Comparison of ENCODE assay signal across 14 mouse cellular contexts in the genomic region with DNA sequence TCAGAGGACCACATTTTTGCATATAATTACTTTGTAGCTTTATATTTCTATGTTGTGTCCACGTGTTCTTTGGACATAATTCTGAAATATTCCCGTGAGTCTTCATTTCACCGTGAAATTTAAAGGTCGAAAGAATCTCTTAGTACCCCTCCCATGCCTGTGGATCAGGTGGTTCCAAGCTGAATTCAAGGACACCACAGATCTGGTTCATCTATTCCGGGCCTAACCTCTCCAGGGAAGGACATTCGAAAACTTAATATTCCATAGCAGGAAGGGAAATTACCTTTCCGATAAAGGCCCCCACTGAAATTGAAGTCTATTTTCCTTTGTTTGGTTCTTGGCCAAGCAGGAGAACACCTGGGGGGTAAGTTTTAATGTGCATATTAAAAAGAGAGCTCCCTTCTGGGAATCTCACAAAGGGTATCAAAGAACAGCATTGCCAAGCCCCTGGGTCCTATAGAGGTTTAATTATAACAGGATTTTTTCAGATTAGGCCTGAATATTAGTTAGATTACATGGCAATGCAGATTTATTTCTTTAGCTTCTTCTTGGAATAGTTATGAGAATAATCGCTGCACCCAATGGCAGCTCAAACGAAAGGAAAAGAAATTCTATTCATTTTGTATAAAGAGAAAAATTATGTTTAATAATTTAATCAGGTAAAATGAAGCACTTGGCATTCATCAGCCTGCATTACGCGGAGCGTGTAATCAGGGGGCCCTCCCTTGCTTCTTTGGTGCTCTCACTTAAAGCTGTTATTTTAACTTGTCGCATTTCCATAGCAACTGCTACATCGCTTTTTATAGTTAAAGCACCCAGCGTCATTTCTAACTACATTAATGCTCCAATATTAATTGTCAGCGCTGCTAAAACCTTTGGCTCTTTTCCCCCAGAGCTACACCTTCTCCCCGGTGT. TPM values are rescaled to one million over a fixed set of nuclear protein-coding genes. Genes with fewer than 3 reads are reported as not detected.
DNase-seq lines count a peak whose midpoint lies in the region; ATAC-seq and TF ChIP-seq lines count a peak whose summit lies in the region.
"Had no signal": no experiment of that assay in that cellular context is flagged by ENCODE, and none has a peak within 500 bp of the region (broad histone marks: within the 10 kb centered on the region; RNA-seq: fewer than 3 reads in every experiment).

No protein-coding gene starts in this region.

- intact Hi-C loops in left cerebral cortex, adult 2 months (cut with DNase I): no loop called here

- WGBS in forebrain, embryonic 11.5 days: 63% methylated on average over 17 of the region's 17 CpGs
- 53% methylated on average over 17 of the region's 17 CpGs for WGBS in neural tube, embryonic 14.5 days

- no peak for TF ChIP-seq CTCF in layer of hippocampus, adult 2 months (conservative IDR thresholded peaks at IDR 0.05)
- no peak for TF ChIP-seq CTCF in left cerebral cortex, adult 2 months (IDR thresholded peaks at IDR 0.05)

- peak overlapping the region; percentile 73 for H3K27ac ChIP-seq in layer of hippocampus, adult 2 months
- no peak overlapping the region for H3K27ac ChIP-seq in forebrain, embryonic 11.5 days (ENCODE audit: low read depth, low read length)
- H3K27ac ChIP-seq in left cerebral cortex, adult 2 months: peak overlapping the region; percentile 62
- peak overlapping the region; percentile 52; the same call in 1 of the 2 replicates for H3K27ac ChIP-seq in neural tube, embryonic 14.5 days (ENCODE audit: low read depth, low read length)
- H3K27ac ChIP-seq: limb, embryonic 12.5 days had no signal

- H3K4me1 ChIP-seq in forebrain, embryonic 11.5 days (replicated peaks; ENCODE audit: control insufficient read depth, insufficient read depth, low read length): no peaks in the 10 kb centered on the region
- no peaks in the 10 kb centered on the region; the same call in 1 of the 2 replicates for H3K4me1 ChIP-seq in neural tube, embryonic 14.5 days (ENCODE audit: control insufficient read depth, insufficient read depth, low read length)
- H3K4me1 ChIP-seq: limb, embryonic 12.5 days had no signal

- no peaks in the 10 kb centered on the region for H3K27me3 ChIP-seq in forebrain, embryonic 11.5 days (ENCODE audit: control insufficient read depth, insufficient read depth, low read length)
- no peaks in the 10 kb centered on the region for H3K27me3 ChIP-seq in neural tube, embryonic 14.5 days (ENCODE audit: control insufficient read depth, insufficient read depth, low read length)
- H3K27me3 ChIP-seq: limb, embryonic 12.5 days had no signal

- peak in 1 of 2 experiments; percentile 27 for DNase-seq in layer of hippocampus, adult 2 months (ENCODE audit: low spot score in 2 of 2)
- no peak for DNase-seq in layer of hippocampus, adult 9-11 months
- no peak for DNase-seq in forebrain, embryonic 11.5 days (ENCODE audit: low spot score)
- DNase-seq in left cerebral cortex, adult 2 months (ENCODE audit: extremely low spot score in 1 of 2, low spot score in 2 of 2): peak in 1 of 2 experiments; percentile 31
- no peak for DNase-seq in spleen, postnatal 14 days (ENCODE audit: low spot score in 2 of 2)
- no peak for DNase-seq in lung, postnatal 4 days
- no peak for DNase-seq in retina, postnatal 1 day
- DNase-seq: adrenal gland, adult 2 months; cerebellum, adult 11 months; kidney, postnatal 25 days; lung, embryonic 14.5 days had no signal

- peak; percentile 59 for ATAC-seq in forebrain, embryonic 11.5 days (replicated peaks; ENCODE audit: low FRiP score)
- peak; percentile 64 for ATAC-seq in neural tube, embryonic 14.5 days (ENCODE audit: low read depth)

- no peaks in the 10 kb centered on the region for H3K9me3 ChIP-seq in forebrain, embryonic 11.5 days (ENCODE audit: control insufficient read depth, low read length)
- H3K9me3 ChIP-seq in neural tube, embryonic 14.5 days (ENCODE audit: control insufficient read depth, low read length): no peaks in the 10 kb centered on the region
- H3K9me3 ChIP-seq: limb, embryonic 12.5 days had no signal

- H3K4me2 ChIP-seq in forebrain, embryonic 11.5 days (ENCODE audit: low read depth, low read length, severe bottlenecking): no peak overlapping the region
- H3K4me2 ChIP-seq in neural tube, embryonic 14.5 days (ENCODE audit: low read depth, low read length): no peak overlapping the region
- H3K4me2 ChIP-seq: limb, embryonic 12.5 days; lung, embryonic 14.5 days had no signal

- H3K4me3 ChIP-seq in layer of hippocampus, adult 2 months: peak overlapping the region; percentile 20; the same call in 1 of the 2 replicates
- no peak overlapping the region for H3K4me3 ChIP-seq in forebrain, embryonic 11.5 days (ENCODE audit: low read depth, low read length)
- H3K4me3 ChIP-seq in left cerebral cortex, adult 2 months: peak overlapping the region; percentile 6; the same call in 1 of the 2 replicates
- H3K4me3 ChIP-seq in neural tube, embryonic 14.5 days (ENCODE audit: low read depth, low read length): no peak overlapping the region
- H3K4me3 ChIP-seq: limb, embryonic 12.5 days had no signal

- H3K36me3 ChIP-seq in forebrain, embryonic 11.5 days (ENCODE audit: control insufficient read depth, insufficient read depth, low read length): no peaks in the 10 kb centered on the region
- H3K36me3 ChIP-seq in neural tube, embryonic 14.5 days (ENCODE audit: control insufficient read depth, insufficient read depth, low read length): no peaks in the 10 kb centered on the region
- H3K36me3 ChIP-seq: limb, embryonic 12.5 days had no signal

- H3K9ac ChIP-seq in forebrain, embryonic 11.5 days (ENCODE audit: low read length): no peak overlapping the region
- no peak overlapping the region for H3K9ac ChIP-seq in neural tube, embryonic 14.5 days (replicated peaks; ENCODE audit: low read depth, low read length)
- H3K9ac ChIP-seq: limb, embryonic 12.5 days; lung, embryonic 14.5 days had no signal

RNA-seq across cellular contexts. Expression of gene Atp6ap1l, which starts 7.9 kb away (rescaled TPM):
- 1 to 10 TPM; 3.1 TPM for total RNA-seq in layer of hippocampus, adult 2 months (2021)
- 0.45 and 1.3 TPM in 2 replicates for polyA plus RNA-seq in forebrain, embryonic 11.5 days (2014; fragmentation: Nextera tagmentation; extraction: Ambion mirVana)
- 10 to 100 TPM; 22.8 to 26.1 TPM for total RNA-seq in left cerebral cortex, adult 2 months (2021)
- polyA plus RNA-seq in neural tube, embryonic 14.5 days (2014; fragmentation: Nextera tagmentation; extraction: Ambion mirVana): 0.47 and 0.49 TPM in 2 replicates
- total RNA-seq: adrenal gland, adult 2 months had no signal
- polyA plus RNA-seq: adrenal gland, adult 2 months; C2C12; lung, embryonic 14.5 days had no signal

RNA-seq across cellular contexts. Expression of gene Rps23, which starts 9.7 kb away (rescaled TPM):
- 100 to 1,000 TPM; 227 to 254 TPM for total RNA-seq in layer of hippocampus, adult 2 months (2021)
- polyA plus RNA-seq in forebrain, embryonic 11.5 days (2014; fragmentation: Nextera tagmentation; extraction: Ambion mirVana): 184 and 225 TPM in 2 replicates
- total RNA-seq in left cerebral cortex, adult 2 months (2021): 100 to 1,000 TPM; 183 to 195 TPM
- polyA plus RNA-seq in neural tube, embryonic 14.5 days (2014; fragmentation: Nextera tagmentation; extraction: Ambion mirVana): 132 and 134 TPM in 2 replicates

Comparison
In these comparisons a context has a peak if more than half of its experiments do, and no peak if none do; other contexts are left out.
1. H3K4me3 ChIP-seq: peak in layer of hippocampus, adult 2 months (single experiment) and left cerebral cortex, adult 2 months (single experiment); none in forebrain, embryonic 11.5 days (single experiment) and neural tube, embryonic 14.5 days (single experiment).
2. RNA of gene Atp6ap1l, which starts 7.9 kb away (total RNA-seq): 22.8 to 26.1 TPM in left cerebral cortex, adult 2 months; 3.1 TPM in layer of hippocampus, adult 2 months; every median in the first group is over 4 times any median in the second.